Mouse (Mus musculus): Measurements from ENCODE around the gene Zfp598.

GRCm38 (mm10) chr17:24698715-24699114 lies 29.2 kb downstream of the Zfp598 start:
- TF ChIP-seq CTCF (IDR thresholded peaks at IDR 0.05; ENCODE audit: low read depth, low read length) = no peak
- no peak for TF ChIP-seq POLR2A (IDR thresholded peaks at IDR 0.05; ENCODE audit: insufficient read depth, low read length)

Measured in ES-Bruce4 (cell line).